Mouse (Mus musculus) liver, postnatal 0 days (tissue): ENCODE measurements around the gene Wdr59.

Experiments
- CTCF ChIP-seq: sonication (generic); IDR thresholded peaks from 2 replicates; pipeline ENCODE4 v1.5.1; 2016; ENCODE audit warnings: antibody characterized with exemption, low read depth
- EP300 ChIP-seq: IDR thresholded peaks from 2 replicates; pipeline ENCODE4 v1.6.1; 2016; ENCODE audit warnings: antibody characterized with exemption, low read depth, mild to moderate bottlenecking

DNA sequence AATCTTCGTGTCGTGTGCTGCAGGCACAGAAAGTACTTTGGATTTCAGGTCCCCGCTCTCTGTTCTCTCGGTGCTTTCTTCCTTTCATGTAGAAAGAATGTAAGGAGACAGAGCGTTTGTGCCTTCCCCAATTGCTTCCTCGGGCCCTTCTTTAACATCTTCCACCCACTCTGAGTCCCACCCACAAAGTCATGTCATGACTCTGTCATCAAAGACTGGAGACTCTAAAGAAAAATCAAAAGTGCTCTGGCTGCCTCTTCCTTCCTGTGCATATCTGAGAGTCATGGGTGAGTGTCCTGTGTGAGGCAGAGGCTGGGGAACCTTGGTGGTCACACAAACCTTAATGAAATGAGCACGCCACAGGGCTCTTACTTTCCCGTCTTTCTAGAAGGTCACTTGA, 5.3 kb upstream of the Wdr59 start:
- TF ChIP-seq CTCF (no peak), EP300 (no peak)
